Mouse (Mus musculus): ENCODE results near the gene Tes.

GRCm38 (mm10) chr6:17109204-17109603, 44.3 kb downstream of the Tes start:
- no peak for TF ChIP-seq POLR2A (IDR thresholded peaks at IDR 0.05; ENCODE audit: extremely low read depth, insufficient read depth, low read length)
- no peak for TF ChIP-seq CTCF (IDR thresholded peaks at IDR 0.05; ENCODE audit: extremely low read depth, insufficient read depth, low read length)

Measured in cortical plate, adult 2 months (tissue).